Mouse (Mus musculus) thymus, postnatal 0 days (tissue): ENCODE measurements around the gene Tspan3. TPM values are rescaled to one million over a fixed set of nuclear protein-coding genes. Genes with fewer than 3 reads are reported as not detected.
A peak's percentile ranks its signal among the peaks of the same experiment; 100 is the strongest.

Source experiments
- DNase-seq: peaks from one replicate; pipeline ENCODE4 v3.0.0-alpha.2; 2015; ENCODE audit warnings: low spot score
- polyA plus RNA-seq: library from polyadenylated mRNA; unstranded; fragments of >200 nt; fragmentation: Nextera tagmentation; extraction: Ambion mirVana; gene quantifications from 2 replicates; pipeline ENCODE4 v1.2.1, GENCODE M21; 2015

Tspan3 gene
- polyA plus RNA-seq, 1 experiment from 2014 or later: 219 TPM

DNA sequence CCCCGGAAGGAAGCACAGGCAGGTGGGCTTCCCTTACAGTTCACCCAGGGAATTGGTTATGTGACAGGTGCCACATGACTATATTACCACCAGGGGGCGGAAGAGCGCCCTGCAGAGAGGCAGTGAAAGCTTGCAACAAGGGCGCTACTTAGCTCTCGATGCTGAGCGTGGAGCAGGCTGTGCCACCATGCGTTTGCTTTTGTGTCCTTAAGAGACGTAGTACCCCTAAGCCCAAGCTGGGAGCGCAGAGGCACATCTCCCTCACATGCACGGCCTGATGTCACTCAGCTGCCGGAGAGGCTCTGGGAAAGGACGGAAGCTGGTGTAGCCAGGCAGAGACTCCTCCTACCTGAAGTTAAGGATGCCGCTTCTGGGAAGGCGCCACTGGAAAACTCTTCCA is 46.7 kb downstream of the Tspan3 start:
- peak; percentile 89 for DNase-seq

DNA sequence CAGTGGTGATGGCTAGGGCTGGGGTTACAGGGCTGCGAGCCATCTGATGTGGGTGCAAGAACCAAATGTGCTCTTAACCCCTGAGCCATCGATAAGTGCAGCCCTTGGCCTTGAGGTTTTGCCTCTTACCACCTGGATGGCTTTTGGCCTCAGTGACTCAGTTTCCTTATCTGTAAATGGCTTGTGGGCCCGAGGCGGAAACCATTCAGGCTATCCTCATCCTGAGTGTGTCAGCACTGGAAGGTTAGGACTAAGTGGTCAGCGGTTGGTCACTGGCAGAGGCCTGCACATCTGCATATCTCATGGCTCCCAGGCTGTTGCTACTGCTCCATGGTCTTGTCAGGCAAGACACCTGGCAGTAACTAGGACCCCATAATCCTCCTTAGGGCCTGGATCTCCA is 47.2 kb downstream of the Tspan3 start:
- no peak for DNase-seq

GRCm38 (mm10) chr9:56108174-56108573 is 57.1 kb downstream of the Tspan3 start:
- DNase-seq: no peak

GRCm38 (mm10) chr9:56107527-56107926 is 57.8 kb downstream of the Tspan3 start:
- no peak for DNase-seq

DNA sequence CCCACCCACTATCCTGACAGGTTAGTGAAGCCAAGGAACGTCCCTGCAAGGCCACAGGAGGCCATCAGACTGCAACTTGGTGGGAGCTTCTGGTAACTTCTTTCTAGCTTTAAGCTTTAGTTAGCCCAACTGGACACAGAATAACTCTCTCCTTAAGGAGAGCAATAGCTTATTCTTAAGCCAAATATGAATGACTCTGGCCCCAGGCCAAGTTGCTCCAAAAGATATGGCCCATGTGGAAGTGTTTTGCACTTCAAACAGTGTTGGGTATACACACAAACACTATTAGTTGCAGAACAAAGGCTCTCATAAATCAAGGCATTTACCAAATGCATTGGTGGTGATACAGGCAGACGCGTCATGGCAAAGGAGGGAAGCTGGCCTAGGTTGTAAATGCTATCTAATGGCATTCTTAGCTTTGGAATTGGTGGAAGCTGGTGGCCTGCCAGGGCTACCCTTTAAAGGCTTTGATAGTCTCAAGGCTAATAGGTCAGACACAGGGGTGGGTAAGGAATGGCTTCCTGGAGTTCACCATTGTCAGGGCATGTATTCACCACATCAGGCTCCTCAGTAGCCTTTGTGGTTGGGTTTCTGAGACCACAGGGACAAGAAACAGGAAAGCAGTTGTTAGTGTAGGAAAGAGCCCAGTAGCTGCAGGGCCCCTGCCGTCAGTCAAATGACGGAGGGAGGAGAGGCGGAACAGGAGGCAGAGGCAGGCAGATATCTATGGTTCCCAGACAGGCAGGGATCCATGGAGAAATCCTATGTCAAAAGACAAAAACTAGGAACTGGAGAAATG is 58.8 kb downstream of the Tspan3 start:
- DNase-seq: no peak

GRCm38 (mm10) chr9:56104921-56105320 is 60.4 kb downstream of the Tspan3 start:
- DNase-seq: no peak

DNA sequence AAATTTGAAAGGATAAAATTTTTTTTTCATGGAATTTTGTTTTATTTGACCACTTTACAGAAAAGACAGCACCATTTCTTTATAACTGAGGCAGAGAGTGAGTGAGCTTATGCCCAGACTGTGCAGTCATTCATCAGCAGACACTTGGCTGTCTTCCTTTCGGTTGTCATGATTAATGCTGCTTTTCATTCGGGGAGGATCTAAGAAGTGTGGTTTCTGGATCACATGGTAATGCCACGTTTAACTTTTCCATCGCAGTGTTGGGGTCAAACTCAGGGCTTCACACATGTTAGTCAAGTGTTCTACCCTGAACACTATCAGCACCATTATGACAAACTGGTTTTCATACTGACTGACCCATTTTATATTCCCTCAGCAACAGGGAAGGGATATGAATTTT is 64.3 kb downstream of the Tspan3 start:
- no peak for DNase-seq

- peak; percentile 34 for DNase-seq
These were observed 65.2 kb downstream of the Tspan3 start for GRCm38 (mm10) chr9:56100041-56100522.

DNA sequence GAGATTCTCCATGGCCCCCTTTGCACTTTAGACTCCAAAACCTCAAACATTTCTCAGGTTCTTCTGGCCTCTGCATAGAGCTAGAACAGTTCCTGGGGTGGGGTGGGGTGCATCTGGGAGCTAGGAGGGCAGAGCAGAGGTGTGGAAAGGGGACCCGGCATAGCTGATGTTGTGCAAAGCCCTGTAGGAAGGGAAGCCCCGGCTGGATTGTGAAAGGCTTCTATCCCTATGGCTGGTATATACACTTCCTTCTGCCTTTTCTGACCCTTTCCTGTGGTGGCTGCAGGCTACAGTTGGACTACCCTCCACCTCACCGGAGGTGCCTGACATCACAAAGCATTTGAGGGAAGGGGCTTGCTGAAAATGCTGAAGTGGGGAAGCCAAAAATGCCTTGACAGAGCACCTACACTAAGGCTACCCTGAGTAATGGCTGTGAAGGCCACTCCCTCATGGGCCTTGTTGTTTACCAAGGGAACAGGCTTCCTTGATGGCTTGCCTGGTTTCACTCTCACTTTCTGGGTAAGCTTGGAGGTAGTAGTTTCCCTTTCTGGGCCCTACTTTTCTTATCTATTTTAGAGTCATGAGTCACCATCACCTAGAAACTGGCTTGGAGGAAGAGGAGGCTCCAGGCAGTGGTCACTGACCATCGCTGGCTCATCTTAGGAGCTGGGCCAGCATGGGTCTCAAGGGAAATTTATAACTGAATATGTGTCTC is 67.5 kb downstream of the Tspan3 start:
- no peak for DNase-seq

DNA sequence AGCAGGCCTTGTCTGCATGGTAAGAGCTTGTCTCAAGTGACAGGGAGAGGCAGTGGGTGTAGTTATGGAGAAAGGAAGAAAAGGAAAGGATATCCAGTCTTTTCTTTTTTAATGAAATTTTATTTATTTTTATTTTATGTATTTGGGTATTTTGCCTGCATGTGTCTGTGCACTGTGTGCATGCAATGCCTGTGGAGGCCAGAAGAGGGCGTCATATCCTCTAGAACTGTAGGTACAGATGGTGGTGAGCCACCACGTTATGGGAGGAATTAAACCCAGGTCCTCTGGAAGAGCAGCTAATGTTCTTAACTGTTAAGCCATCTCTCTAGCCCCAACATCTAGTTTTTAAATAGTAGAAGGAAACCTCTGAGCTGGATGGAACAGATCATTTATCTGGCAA is 73.2 kb downstream of the Tspan3 start:
- peak; percentile 44 for DNase-seq

GRCm38 (mm10) chr9:56090546-56091225 is 74.6 kb downstream of the Tspan3 start:
- DNase-seq: peak; percentile 59

DNA sequence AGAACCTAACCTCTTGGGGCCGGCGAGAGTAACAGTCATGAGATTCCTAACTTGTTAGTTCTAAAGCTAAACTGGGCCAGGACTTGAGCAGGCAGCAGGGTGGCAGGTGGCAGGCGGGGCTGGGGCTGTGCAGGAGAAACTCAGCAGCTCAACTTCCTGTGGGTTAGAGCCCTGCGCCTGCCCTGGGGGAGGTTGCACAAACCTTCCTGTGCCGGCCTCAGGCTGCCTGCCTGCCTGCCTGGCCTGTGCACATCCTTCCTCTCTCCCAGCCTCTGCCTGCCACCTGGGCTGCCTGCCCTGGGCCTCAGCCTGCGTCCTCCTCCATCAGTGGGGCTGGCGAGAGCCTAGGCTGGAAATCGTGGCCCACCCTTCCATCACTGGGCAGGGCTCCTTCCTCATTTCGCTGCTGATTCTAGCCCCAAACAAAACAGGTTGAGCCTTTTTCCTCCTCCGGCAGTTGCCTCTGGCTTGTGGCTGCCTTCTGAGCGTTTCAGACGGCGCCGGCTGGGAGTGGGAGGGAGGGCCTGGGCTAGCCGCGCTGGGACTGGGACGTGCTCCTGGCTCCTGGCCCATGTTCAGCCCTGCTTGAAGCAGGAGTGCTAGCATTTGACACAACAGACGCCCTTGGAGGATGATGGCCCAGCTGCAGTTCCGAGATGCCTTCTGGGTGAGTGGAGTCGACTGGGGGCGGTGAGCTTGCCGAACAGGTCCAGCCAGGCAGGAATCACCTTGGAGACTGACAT is 75.3 kb downstream of the Tspan3 start, which contains the start of gene Pstpip1:
Pstpip1 (plus strand) TSS at position 185 of the 743 bp plus-strand sequence.
- peak; percentile 90 for DNase-seq

- DNase-seq: no peak
These were observed 78.8 kb downstream of the Tspan3 start for GRCm38 (mm10) chr9:56086524-56086923.

Other genes with a start within 250 kb of the Tspan3 start
- 7.6 and 9.2 TPM in 2 replicates for gene Scaper, start 227.4 kb downstream of the Tspan3 start, polyA plus RNA-seq
- not detected in 2 replicates for gene 4930563M21Rik, start 154.9 kb downstream of the Tspan3 start, polyA plus RNA-seq
- gene Rcn2, start 123.6 kb downstream of the Tspan3 start, polyA plus RNA-seq: 104 and 110 TPM in 2 replicates
- gene Pstpip1, start 75.5 kb downstream of the Tspan3 start, polyA plus RNA-seq: 68.2 and 72.6 TPM in 2 replicates